Mouse (Mus musculus) kidney, adult 2 months (tissue): ENCODE measurements around the gene Tmem51.

Experiments used
- CTCF ChIP-seq: fragments of 200-500 bp; conservative IDR thresholded peaks from 2 replicates; pipeline ENCODE4 v1.5.1; 2011; ENCODE audit warnings: low read depth, mild to moderate bottlenecking, control low read depth, low read length, moderate library complexity, mixed read lengths; ENCODE audit not compliant: insufficient read depth, insufficient read length
- POLR2A ChIP-seq: fragments of 200-500 bp; IDR thresholded peaks from one replicate; pipeline ENCODE4 v1.6.1; 2011; ENCODE audit warnings: low read depth, low read length, control low read depth

GRCm38 (mm10) chr4:142070840-142071239, 13.3 kb downstream of the Tmem51 start:
- TF ChIP-seq CTCF, result no peak
- TF ChIP-seq POLR2A, result no peak
